Mouse (Mus musculus) forebrain, embryonic 11.5 days (tissue): ENCODE data around the gene P2ry13. TPM values are rescaled to one million over a fixed set of nuclear protein-coding genes. Genes with fewer than 3 reads are reported as not detected.

Source experiments
- ATAC-seq: fragments of 200-750 bp; cut with Nextera tagmentation; replicated peaks from 2 replicates; pipeline ENCODE4 v1.8.0; 2017; ENCODE audit warnings: moderate TSS enrichment; ENCODE audit not compliant: low FRiP score
- DNase-seq: peaks from one replicate; pipeline ENCODE4 v3.0.0-alpha.2; 2017; ENCODE audit warnings: low spot score
- H3K27ac ChIP-seq: fragments of 300-500 bp; sonication (generic); 2 replicates; pipeline ENCODE4 v1.5.1; 2014; ENCODE audit warnings: low read depth, low read length
- H3K27me3 ChIP-seq: fragments of 300-500 bp; sonication (generic); 2 replicates; pipeline ENCODE4 v1.6.1; 2014; ENCODE audit warnings: mild to moderate bottlenecking, low read length, mixed read lengths; ENCODE audit not compliant: control insufficient read depth, insufficient read depth
- H3K36me3 ChIP-seq: fragments of 300-500 bp; sonication (generic); 2 replicates; pipeline ENCODE4 v1.6.1; 2014; ENCODE audit warnings: mild to moderate bottlenecking, low read length, moderate library complexity, mixed read lengths; ENCODE audit not compliant: control insufficient read depth, insufficient read depth
- H3K4me1 ChIP-seq: fragments of 300-500 bp; sonication (generic); replicated peaks from 2 replicates; pipeline ENCODE4 v1.6.1; 2014; ENCODE audit warnings: low read length, mixed read lengths; ENCODE audit not compliant: control insufficient read depth, insufficient read depth
- H3K4me2 ChIP-seq: fragments of 300-500 bp; sonication (generic); 2 replicates; pipeline ENCODE4 v1.6.1; 2014; ENCODE audit warnings: low read depth, mild to moderate bottlenecking, low read length, moderate library complexity, mixed read lengths; ENCODE audit not compliant: severe bottlenecking
- H3K4me3 ChIP-seq: fragments of 300-500 bp; sonication (generic); 2 replicates; pipeline ENCODE4 v1.5.1; 2014; ENCODE audit warnings: low read depth, low read length
- H3K9ac ChIP-seq: fragments of 300-500 bp; sonication (generic); 2 replicates; pipeline ENCODE4 v1.6.1; 2014; ENCODE audit warnings: low read length
- H3K9me3 ChIP-seq: fragments of 300-500 bp; sonication (generic); 2 replicates; pipeline ENCODE4 v1.6.1; 2016; ENCODE audit warnings: low read length, mixed read lengths; ENCODE audit not compliant: control insufficient read depth
- WGBS: fragments of 180-500 bp; shearing (Covaris S2); extraction: QIAGEN DNeasy Blood & Tissue Kit; methylation state at CpG from one replicate; pipeline ENCODE4 v1.1.7; 2014; 5-methylcytosine and 5-hydroxymethylcytosine counted together
- polyA plus RNA-seq: library from polyadenylated mRNA; unstranded; fragments of >200 nt; fragmentation: Nextera tagmentation; extraction: Ambion mirVana; gene quantifications from 2 replicates; pipeline ENCODE4 v1.2.1, GENCODE M21; 2014

The P2ry13 gene
- polyA plus RNA-seq, 1 experiment from 2014 or later, result 0.77 TPM

DNA sequence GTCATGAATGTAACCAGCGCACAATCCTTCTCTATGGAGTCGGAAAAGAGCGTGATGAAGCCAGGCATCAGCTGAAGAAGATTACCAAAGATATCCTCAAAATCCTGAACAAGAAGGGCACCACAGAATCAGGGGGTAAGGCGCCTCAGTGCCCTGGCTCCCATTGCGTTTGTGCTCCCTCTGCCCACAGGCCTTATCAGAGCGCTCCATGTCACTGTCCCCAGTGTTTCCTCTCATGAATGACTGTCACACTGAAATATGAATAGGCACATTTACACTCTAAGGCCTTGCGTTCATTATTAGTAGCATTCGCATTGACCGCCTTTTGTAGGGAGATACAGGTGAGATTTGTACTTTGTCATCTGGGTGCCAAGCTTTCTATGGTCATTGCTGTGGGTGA is 17.0 kb upstream of the P2ry13 start:
- no peak overlapping the region for H3K4me2 ChIP-seq
- H3K27me3 ChIP-seq, result no peaks in the 10 kb centered on the region
- no peak overlapping the region for H3K4me3 ChIP-seq
- 97% methylated on average over 9 of the region's 9 CpGs for WGBS
- H3K36me3 ChIP-seq, result no peaks in the 10 kb centered on the region
- ATAC-seq (no peak), DNase-seq (no peak)
- H3K4me1 ChIP-seq, result no peaks in the 10 kb centered on the region
- no peak overlapping the region for H3K9ac ChIP-seq
- H3K27ac ChIP-seq, result no peak overlapping the region
- H3K9me3 ChIP-seq, result no peaks in the 10 kb centered on the region

DNA sequence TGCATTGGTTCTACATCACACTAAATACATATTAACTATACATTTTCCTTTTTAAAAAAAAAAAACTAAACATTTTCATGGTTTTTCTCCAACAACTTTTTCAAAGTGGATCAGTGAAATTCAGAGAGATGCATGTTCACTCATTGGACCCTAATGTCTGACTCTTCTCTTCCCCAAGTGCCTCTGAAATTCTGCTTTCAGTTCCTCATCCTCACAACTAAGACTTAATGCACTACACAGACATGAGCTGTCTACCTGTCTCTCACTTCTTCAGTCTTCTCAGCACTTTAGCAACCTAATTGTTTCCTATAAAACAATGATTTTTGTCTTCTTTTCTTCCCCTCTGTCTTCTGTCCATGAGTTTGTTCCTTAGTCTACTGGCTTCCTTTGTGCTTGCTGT is 14.7 kb upstream of the P2ry13 start:
- Histone ChIP-seq H3K36me3 (no peaks in the 10 kb centered on the region), H3K4me3 (no peak overlapping the region), H3K27me3 (no peaks in the 10 kb centered on the region), H3K9ac (no peak overlapping the region), H3K9me3 (no peaks in the 10 kb centered on the region), H3K27ac (no peak overlapping the region), H3K4me2 (no peak overlapping the region), H3K4me1 (no peaks in the 10 kb centered on the region)
- ATAC-seq (no peak), DNase-seq (no peak)

DNA sequence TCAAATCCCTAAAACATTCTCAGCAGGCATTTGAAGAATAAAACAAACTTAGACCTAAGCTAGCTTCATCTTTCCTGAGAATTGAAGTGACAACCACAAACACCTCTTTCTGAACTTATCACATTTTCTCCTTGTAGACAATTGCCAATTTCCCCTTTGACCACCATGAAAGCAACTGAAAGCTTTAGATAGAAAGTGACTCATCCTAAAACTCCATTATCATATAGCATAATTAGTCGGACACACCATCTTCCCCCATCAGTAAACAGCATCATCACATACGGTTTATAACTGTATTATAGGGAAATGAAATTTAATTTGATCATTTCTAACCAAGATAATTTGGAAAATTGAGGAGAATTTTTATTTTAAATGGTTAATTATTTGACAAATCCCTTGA is 11.6 kb upstream of the P2ry13 start:
- ATAC-seq (no peak), DNase-seq (no peak)
- Histone ChIP-seq H3K27ac (no peak overlapping the region), H3K4me2 (no peak overlapping the region), H3K36me3 (no peaks in the 10 kb centered on the region), H3K9me3 (no peaks in the 10 kb centered on the region), H3K4me1 (no peaks in the 10 kb centered on the region), H3K9ac (no peak overlapping the region), H3K4me3 (no peak overlapping the region), H3K27me3 (no peaks in the 10 kb centered on the region)
- WGBS, result 86% methylated on average over 2 of the region's 2 CpGs

- ATAC-seq, result no peak
- Histone ChIP-seq H3K4me2 (no peak overlapping the region), H3K4me3 (no peak overlapping the region), H3K27me3 (no peaks in the 10 kb centered on the region), H3K4me1 (no peaks in the 10 kb centered on the region), H3K36me3 (no peaks in the 10 kb centered on the region), H3K9ac (no peak overlapping the region), H3K9me3 (no peaks in the 10 kb centered on the region), H3K27ac (no peak overlapping the region)
- WGBS, result 89% methylated on average over 2 of the region's 2 CpGs
- no peak for DNase-seq
Observed at GRCm38 (mm10) chr3:59219326-59219725, 8.6 kb upstream of the P2ry13 start.

DNA sequence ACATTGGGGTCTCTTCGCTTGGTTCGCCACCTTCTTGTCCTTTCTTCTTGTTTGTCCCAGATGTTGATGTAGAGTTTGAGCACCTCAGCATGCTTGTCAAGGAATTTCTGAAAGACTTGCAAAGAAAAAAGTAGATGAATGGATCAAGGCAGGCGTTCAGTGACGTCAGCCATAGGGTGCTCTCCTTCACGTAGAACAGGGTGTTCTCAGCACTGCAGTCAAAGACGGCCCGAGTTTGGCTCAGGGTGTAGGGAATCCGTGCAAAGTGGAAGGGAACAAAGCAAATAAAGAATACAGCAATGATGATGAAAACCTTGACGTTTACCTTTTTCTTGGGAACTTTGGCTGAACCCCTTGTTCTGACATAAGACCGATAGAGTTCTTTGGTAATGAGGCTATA is 6.5 kb upstream of the P2ry13 start:
- Histone ChIP-seq H3K4me2 (no peak overlapping the region), H3K9me3 (no peaks in the 10 kb centered on the region), H3K27ac (no peak overlapping the region), H3K9ac (no peak overlapping the region), H3K27me3 (no peaks in the 10 kb centered on the region), H3K36me3 (no peaks in the 10 kb centered on the region), H3K4me1 (no peaks in the 10 kb centered on the region), H3K4me3 (no peak overlapping the region)
- DNase-seq (no peak), ATAC-seq (no peak)
- 95% methylated on average over 10 of the region's 10 CpGs for WGBS

DNA sequence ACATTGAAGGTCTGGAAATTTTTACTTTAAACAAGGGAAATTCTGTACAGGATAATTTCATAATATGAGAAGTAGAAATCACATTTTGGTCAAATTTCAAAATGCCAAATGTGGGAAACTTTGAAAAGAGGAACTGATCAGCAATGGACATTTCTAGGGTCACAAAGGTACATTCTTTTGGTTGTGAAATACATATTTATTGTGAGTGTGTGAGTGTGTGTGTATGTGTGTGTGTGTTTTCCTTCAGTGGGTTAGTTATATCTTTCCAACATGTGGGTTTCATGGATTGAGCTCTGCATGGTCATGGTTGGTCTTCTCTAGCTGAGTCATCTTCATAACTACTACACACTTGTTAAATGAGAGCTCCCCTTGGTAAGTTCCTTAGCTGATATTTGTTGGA is 1.7 kb upstream of the P2ry13 start:
- Histone ChIP-seq H3K9ac (no peak overlapping the region), H3K27ac (no peak overlapping the region), H3K4me1 (no peaks in the 10 kb centered on the region), H3K27me3 (no peaks in the 10 kb centered on the region), H3K4me3 (no peak overlapping the region), H3K36me3 (no peaks in the 10 kb centered on the region), H3K9me3 (no peaks in the 10 kb centered on the region), H3K4me2 (no peak overlapping the region)
- no peak for ATAC-seq
- DNase-seq, result no peak

- Histone ChIP-seq H3K36me3 (no peaks in the 10 kb centered on the region), H3K4me3 (no peak overlapping the region), H3K4me2 (no peak overlapping the region), H3K9ac (no peak overlapping the region), H3K27me3 (no peaks in the 10 kb centered on the region), H3K4me1 (no peaks in the 10 kb centered on the region), H3K9me3 (no peaks in the 10 kb centered on the region), H3K27ac (no peak overlapping the region)
- WGBS, result 93% methylated on average over 8 of the region's 8 CpGs
- ATAC-seq (no peak), DNase-seq (no peak)
Observed at GRCm38 (mm10) chr3:59211784-59212183, 1.1 kb upstream of the P2ry13 start.

- Histone ChIP-seq H3K27me3 (no peaks in the 10 kb centered on the region), H3K27ac (no peak overlapping the region), H3K4me3 (no peak overlapping the region), H3K36me3 (no peaks in the 10 kb centered on the region), H3K4me1 (no peaks in the 10 kb centered on the region), H3K9ac (no peak overlapping the region), H3K4me2 (no peak overlapping the region), H3K9me3 (no peaks in the 10 kb centered on the region)
- WGBS, result 85% methylated on average over 8 of the region's 8 CpGs
- no peak for ATAC-seq
- no peak for DNase-seq
Observed at GRCm38 (mm10) chr3:59210089-59210488, 593 bp downstream of the P2ry13 start.

DNA sequence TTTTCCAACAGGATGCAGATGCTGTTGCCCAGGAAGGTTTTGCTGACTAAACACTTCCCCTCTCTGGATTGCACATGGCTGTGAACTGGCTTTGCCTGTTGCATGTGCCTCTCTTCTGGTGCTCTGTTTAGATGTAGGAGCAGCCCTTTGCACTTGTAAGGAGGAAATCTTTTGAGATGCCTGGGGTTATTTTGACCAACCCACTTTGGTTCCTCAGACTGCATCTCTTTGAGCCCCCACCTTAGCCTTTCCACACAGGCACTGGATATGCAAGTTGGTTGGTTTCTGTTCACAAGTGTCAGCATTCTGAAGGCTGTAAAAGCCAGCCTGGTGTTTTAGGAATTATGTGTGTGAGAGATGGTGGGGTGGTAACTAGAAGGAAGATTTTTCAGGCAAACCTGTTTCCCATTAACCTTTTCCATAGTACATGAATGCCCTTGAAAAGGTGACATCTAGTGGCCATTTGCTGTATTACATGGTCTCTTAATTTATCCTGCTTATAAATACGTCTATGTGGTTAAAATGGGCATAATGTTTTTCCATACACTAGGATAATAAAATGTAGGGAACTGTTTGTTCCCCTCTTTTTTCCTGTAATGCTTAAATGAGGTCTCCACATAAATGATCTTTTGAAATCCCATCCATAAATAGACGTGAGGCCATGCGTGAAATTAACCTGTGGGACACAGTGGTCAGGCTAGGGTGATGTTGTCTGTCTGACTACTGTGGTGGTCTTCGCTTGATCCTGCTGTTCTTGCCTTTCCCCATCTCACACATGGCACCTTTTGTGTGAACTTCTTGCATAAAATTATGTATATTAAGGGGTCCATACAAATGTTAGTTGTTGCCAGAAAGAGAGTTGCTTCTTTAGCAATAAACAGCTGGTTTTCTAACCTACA is 1.8 kb downstream of the P2ry13 start:
- Histone ChIP-seq H3K4me3 (no peak overlapping the region), H3K4me2 (no peak overlapping the region), H3K4me1 (no peaks in the 10 kb centered on the region), H3K9me3 (no peaks in the 10 kb centered on the region), H3K27ac (no peak overlapping the region), H3K36me3 (no peaks in the 10 kb centered on the region), H3K9ac (no peak overlapping the region), H3K27me3 (no peaks in the 10 kb centered on the region)
- WGBS, result 65% methylated on average over 4 of the region's 4 CpGs
- peak; percentile 55; the same call in 1 of the 2 replicates for ATAC-seq
- no peak for DNase-seq
